Mouse (Mus musculus): ENCODE measurements around the gene Rundc3a.

The Rundc3a gene

GRCm38 (mm10) chr11:102394421-102395124 is 1.4 kb downstream of the Rundc3a start:
- CTCF ChIA-PET, result interaction anchor here (0.6 to 2.7 kb wide), 9 partner anchors 10 to 85 kb away, joined by 3 to 12 read pairs (median 3); partner anchors contain the start of genes Slc25a39 (in 2 of the 4) and Grn (in 1 of the 4)
- POLR2A ChIA-PET, result interaction anchor here (0.5 to 35.7 kb wide), 25 partner anchors 9 to 164 kb away, joined by 3 to 1349 read pairs (median 6); partner anchors contain the start of genes Slc25a39 (in 4 of the 4), Ubtf (in 2 of the 4) and Grn (in 1 of the 4)

- ChIA-PET CTCF (interaction anchor here in 3 of 4 experiments (0.6 to 2.7 kb wide), 5 partner anchors 12 to 86 kb away, joined by 3 to 12 read pairs (median 4); partner anchors contain the start of gene Slc25a39 (in 2 of the 3)), POLR2A (interaction anchor here (0.5 to 35.7 kb wide), 22 partner anchors 12 to 91 kb away, joined by 3 to 1349 read pairs (median 6); partner anchors contain the start of genes Slc25a39 (in 4 of the 4), Ubtf (in 2 of the 4) and Grn (in 1 of the 4))
Measured at GRCm38 (mm10) chr11:102395250-102395649, 2.0 kb downstream of the Rundc3a start.

- ChIA-PET CTCF (no interaction called here), POLR2A (interaction anchor here (0.5 to 35.7 kb wide), 16 partner anchors 11 to 294 kb away, joined by 3 to 1349 read pairs (median 13); partner anchors contain the start of genes Slc25a39 (in 4 of the 4), Ubtf (in 2 of the 4), G6pc3 (in 1 of the 4) and Grn (in 1 of the 4))
Measured at GRCm38 (mm10) chr11:102396263-102396662, 3.1 kb downstream of the Rundc3a start.

GRCm38 (mm10) chr11:102396671-102397141 is 3.5 kb downstream of the Rundc3a start:
- POLR2A ChIA-PET, result interaction anchor here (0.5 to 35.7 kb wide), 20 partner anchors 10 to 207 kb away, joined by 3 to 1349 read pairs (median 6); partner anchors contain the start of genes Slc25a39 (in 4 of the 4), Ubtf (in 2 of the 4), G6pc3 (in 1 of the 4) and Grn (in 1 of the 4)
- CTCF ChIA-PET, result interaction anchor here in 1 of 4 experiments (1.3 kb wide), 1 partner anchor 15 kb away, joined by 4 read pairs; no protein-coding TSS in a partner anchor

- ChIA-PET CTCF (interaction anchor here in 2 of 4 experiments (0.5 to 2.1 kb wide), 7 partner anchors 13 to 175 kb away, joined by 3 to 8 read pairs (median 4); partner anchors contain the start of gene Grn (in 1 of the 2)), POLR2A (interaction anchor here in 3 of 4 experiments (0.6 to 35.7 kb wide), 18 partner anchors 9 to 656 kb away, joined by 3 to 1349 read pairs (median 13); partner anchors contain the start of genes Slc25a39 (in 3 of the 3), Grn (in 2 of the 3) and Ubtf (in 2 of the 3))
Measured at GRCm38 (mm10) chr11:102398007-102398825, 5.0 kb downstream of the Rundc3a start.

GRCm38 (mm10) chr11:102399107-102399506 is 5.9 kb downstream of the Rundc3a start:
- CTCF ChIA-PET, result interaction anchor here in 2 of 4 experiments (1.1 to 2.1 kb wide), 4 partner anchors 32 to 90 kb away, joined by 3 to 7 read pairs (median 4); partner anchors contain the start of gene Grn (in 1 of the 2)
- POLR2A ChIA-PET, result interaction anchor here in 3 of 4 experiments (0.8 to 35.7 kb wide), 19 partner anchors 8 to 114 kb away, joined by 3 to 1349 read pairs (median 13); partner anchors contain the start of genes Slc25a39 (in 3 of the 3), Ubtf (in 2 of the 3), Grn (in 1 of the 3) and Tmub2 (in 1 of the 3)

GRCm38 (mm10) chr11:102399610-102400072 is 6.4 kb downstream of the Rundc3a start:
- ChIA-PET POLR2A (interaction anchor here (0.6 to 35.7 kb wide), 29 partner anchors 7 to 151 kb away, joined by 3 to 1349 read pairs (median 6); partner anchors contain the start of genes Slc25a39 (in 3 of the 4), Tmub2 (in 2 of the 4), Ubtf (in 2 of the 4) and BC030867 (in 1 of the 4)), CTCF (interaction anchor here in 2 of 4 experiments (1.1 to 2.1 kb wide), 3 partner anchors 60 to 91 kb away, joined by 3 to 7 read pairs (median 4); no protein-coding TSS in a partner anchor)

- CTCF ChIA-PET, result interaction anchor here in 3 of 4 experiments (0.6 to 1.5 kb wide), 4 partner anchors 68 to 360 kb away, joined by 3 to 6 read pairs (median 3); no protein-coding TSS in a partner anchor
- POLR2A ChIA-PET, result interaction anchor here (0.5 to 35.7 kb wide), 40 partner anchors 6 to 233 kb away, joined by 3 to 1349 read pairs (median 5); partner anchors contain the start of genes Tmub2 (in 3 of the 4), Slc25a39 (in 2 of the 4), Ubtf (in 2 of the 4) and Atxn7l3 (in 1 of the 4)
Measured at GRCm38 (mm10) chr11:102400513-102401084, 7.4 kb downstream of the Rundc3a start.

- ChIA-PET CTCF (interaction anchor here in 2 of 4 experiments (0.6 to 1.5 kb wide), 2 partner anchors 59 to 93 kb away, joined by 3 read pairs; no protein-coding TSS in a partner anchor), POLR2A (interaction anchor here (0.6 to 35.7 kb wide), 25 partner anchors 5 to 210 kb away, joined by 3 to 1349 read pairs (median 5); partner anchors contain the start of genes Rundc3a (in 2 of the 4), Tmub2 (in 2 of the 4) and Ubtf (in 2 of the 4))
Measured at GRCm38 (mm10) chr11:102401898-102402500, 8.8 kb downstream of the Rundc3a start.

GRCm38 (mm10) chr11:102403657-102404056 is 10.5 kb downstream of the Rundc3a start:
- CTCF ChIA-PET, result interaction anchor here in 1 of 4 experiments (1.2 kb wide), 1 partner anchor 95 kb away, joined by 3 read pairs; no protein-coding TSS in a partner anchor
- POLR2A ChIA-PET, result interaction anchor here (0.6 to 35.7 kb wide), 16 partner anchors 7 to 128 kb away, joined by 3 to 1349 read pairs (median 4); partner anchors contain the start of genes Rundc3a (in 2 of the 4) and Ubtf (in 2 of the 4)

- ChIA-PET POLR2A (interaction anchor here (0.6 to 35.7 kb wide), 20 partner anchors 8 to 156 kb away, joined by 3 to 1349 read pairs (median 5); partner anchors contain the start of genes Rundc3a (in 3 of the 4), Ubtf (in 3 of the 4), BC030867 (in 1 of the 4) and Grn (in 1 of the 4)), CTCF (interaction anchor here in 3 of 4 experiments (0.6 to 1.2 kb wide), 3 partner anchors 10 to 96 kb away, joined by 3 to 5 read pairs (median 3); no protein-coding TSS in a partner anchor)
Measured at GRCm38 (mm10) chr11:102404161-102405010, 11.2 kb downstream of the Rundc3a start.

GRCm38 (mm10) chr11:102405544-102406285 is 12.5 kb downstream of the Rundc3a start:
- ChIA-PET CTCF (interaction anchor here in 1 of 4 experiments (0.6 to 3.1 kb wide), 3 partner anchors 12 to 234 kb away, joined by 4 to 12 read pairs (median 5); partner anchors contain the start of gene Rundc3a), POLR2A (interaction anchor here (0.5 to 35.7 kb wide), 36 partner anchors 8 to 618 kb away, joined by 3 to 1349 read pairs (median 24); partner anchors contain the start of genes Rundc3a (in 3 of the 4), Ubtf (in 3 of the 4), Grn (in 2 of the 4) and Asb16 (in 1 of the 4))

- CTCF ChIA-PET, result interaction anchor here in 3 of 4 experiments (0.9 to 4.5 kb wide), 7 partner anchors 12 to 198 kb away, joined by 3 to 62 read pairs (median 9); partner anchors contain the start of genes BC030867 (in 1 of the 3), Fzd2 (in 1 of the 3) and Rundc3a (in 1 of the 3)
- POLR2A ChIA-PET, result interaction anchor here (0.7 to 35.7 kb wide), 61 partner anchors 9 to 227 kb away, joined by 3 to 1349 read pairs (median 16); partner anchors contain the start of genes Ubtf (in 4 of the 4), BC030867 (in 3 of the 4), Rundc3a (in 3 of the 4) and Tmub2 (in 3 of the 4)
Measured at GRCm38 (mm10) chr11:102406401-102406800, 13.2 kb downstream of the Rundc3a start.

Measured in embryonic stem cell, embryonic (primary cell).